Mouse (Mus musculus) forebrain, postnatal 0 days (tissue): ENCODE measurements around the gene Atxn7l1. TPM values are rescaled to one million over a fixed set of nuclear protein-coding genes. Genes with fewer than 3 reads are reported as not detected.
A peak's percentile ranks its signal among the peaks of the same experiment; 100 is the strongest.

Experiments
- ATAC-seq: fragments of 200-750 bp; cut with Nextera tagmentation; 2 replicates; pipeline ENCODE4 v1.8.0; 2017; ENCODE audit warnings: mild to moderate bottlenecking, moderate library complexity
- DNase-seq: peaks from one replicate; pipeline ENCODE4 v3.0.0-alpha.2; 2015
- H3K27ac ChIP-seq: fragments of 300-500 bp; sonication (generic); 2 replicates; pipeline ENCODE4 v1.5.1; 2014; ENCODE audit warnings: low read depth, mild to moderate bottlenecking, antibody characterized with exemption, low read length, moderate library complexity, mixed read lengths
- H3K27me3 ChIP-seq: fragments of 300-500 bp; sonication (generic); 2 replicates; pipeline ENCODE4 v1.6.1; 2014; ENCODE audit warnings: mild to moderate bottlenecking, low read length, mixed read lengths; ENCODE audit not compliant: insufficient read depth
- H3K36me3 ChIP-seq: fragments of 300-500 bp; sonication (generic); 2 replicates; pipeline ENCODE4 v1.6.1; 2014; ENCODE audit warnings: mild to moderate bottlenecking, moderate library complexity; ENCODE audit not compliant: insufficient read depth
- H3K4me1 ChIP-seq: fragments of 300-500 bp; sonication (generic); 2 replicates; pipeline ENCODE4 v1.6.1; 2014; ENCODE audit warnings: antibody characterized with exemption; ENCODE audit not compliant: insufficient read depth
- H3K4me2 ChIP-seq: fragments of 300-500 bp; sonication (generic); 2 replicates; pipeline ENCODE4 v1.6.1; 2014; ENCODE audit warnings: low read depth, mild to moderate bottlenecking, moderate library complexity
- H3K4me3 ChIP-seq: fragments of 300-500 bp; sonication (generic); 2 replicates; pipeline ENCODE4 v1.5.1; 2014; ENCODE audit warnings: low read depth, low read length, mixed read lengths
- H3K9ac ChIP-seq: fragments of 300-500 bp; sonication (generic); 2 replicates; pipeline ENCODE4 v1.6.1; 2014; ENCODE audit warnings: mild to moderate bottlenecking
- H3K9me3 ChIP-seq: fragments of 300-500 bp; sonication (generic); 2 replicates; pipeline ENCODE4 v1.6.1; 2016; ENCODE audit warnings: low read length
- CTCF ChIP-seq: sonication (generic); IDR thresholded peaks from 2 replicates; pipeline ENCODE4 v1.5.1; 2016; ENCODE audit warnings: antibody characterized with exemption, control low read depth, low read depth
- WGBS: fragments of 180-500 bp; shearing (Covaris S2); extraction: QIAGEN DNeasy Blood & Tissue Kit; methylation state at CpG from one replicate; pipeline ENCODE4 v1.1.7; 2014; 5-methylcytosine and 5-hydroxymethylcytosine counted together
- polyA plus RNA-seq: library from polyadenylated mRNA; unstranded; fragments of >200 nt; fragmentation: Nextera tagmentation; extraction: Ambion mirVana; gene quantifications from 2 replicates; pipeline ENCODE4 v1.2.1, GENCODE M21; 2015
- total RNA-seq: library from RNA; depleted of rRNA; stranded (reverse); fragments of >200 nt; gene quantifications from 2 replicates; pipeline ENCODE4 v1.2.3, GENCODE M21; 2014; rRNA removed

Atxn7l1 gene
- total and polyA plus RNA-seq, 2 experiments from 2014 or later, result 18.2 to 23.0 TPM

- H3K4me2 ChIP-seq, result no peak overlapping the region
- no peaks in the 10 kb centered on the region for H3K4me1 ChIP-seq
- no peak for TF ChIP-seq CTCF
- DNase-seq (no peak), ATAC-seq (peak; percentile 1; the same call in 1 of the 2 replicates)
- no peaks in the 10 kb centered on the region for H3K36me3 ChIP-seq
- H3K4me3 ChIP-seq, result no peak overlapping the region
- H3K27ac ChIP-seq, result no peak overlapping the region
- H3K27me3 ChIP-seq, result no peaks in the 10 kb centered on the region
- H3K9ac ChIP-seq, result no peak overlapping the region
- 46% methylated on average over 5 of the region's 5 CpGs for WGBS
- no peaks in the 10 kb centered on the region for H3K9me3 ChIP-seq
Measured at GRCm38 (mm10) chr12:33404996-33405395, 257.5 kb downstream of the Atxn7l1 start.

GRCm38 (mm10) chr12:33405398-33406026 lies 258.0 kb downstream of the Atxn7l1 start:
- no peaks in the 10 kb centered on the region for H3K9me3 ChIP-seq
- no peaks in the 10 kb centered on the region for H3K27me3 ChIP-seq
- DNase-seq (no peak), ATAC-seq (peak; percentile 36; the same call in 1 of the 2 replicates)
- H3K27ac ChIP-seq, result no peak overlapping the region
- no peak overlapping the region for H3K4me2 ChIP-seq
- no peak overlapping the region for H3K4me3 ChIP-seq
- 42% methylated on average over 6 of the region's 6 CpGs for WGBS
- no peaks in the 10 kb centered on the region for H3K36me3 ChIP-seq
- TF ChIP-seq CTCF, result no peak
- H3K9ac ChIP-seq, result no peak overlapping the region
- no peaks in the 10 kb centered on the region for H3K4me1 ChIP-seq

GRCm38 (mm10) chr12:33411580-33412151 lies 264.2 kb downstream of the Atxn7l1 start:
- H3K4me2 ChIP-seq, result no peak overlapping the region
- H3K9me3 ChIP-seq, result no peaks in the 10 kb centered on the region
- WGBS, result 55% methylated on average over 6 of the region's 6 CpGs
- H3K4me1 ChIP-seq, result no peaks in the 10 kb centered on the region
- ATAC-seq (0 out of 2 replicates have a peak, but pooled peaks have one; percentile 34), DNase-seq (peak; percentile 27)
- H3K4me3 ChIP-seq, result no peak overlapping the region
- H3K27ac ChIP-seq, result no peak overlapping the region
- no peaks in the 10 kb centered on the region for H3K36me3 ChIP-seq
- H3K27me3 ChIP-seq, result no peaks in the 10 kb centered on the region
- peak; percentile 66 for TF ChIP-seq CTCF
- H3K9ac ChIP-seq, result no peak overlapping the region

Other genes with a start within 250 kb of the Atxn7l1 start
- 18.5 and 21.3 TPM in 2 replicates for gene Sypl, start 193.8 kb upstream of the Atxn7l1 start, total RNA-seq
- gene Sypl, start 193.8 kb upstream of the Atxn7l1 start, polyA plus RNA-seq, result 35.2 and 40.1 TPM in 2 replicates
- gene Cdhr3, start 54.8 kb upstream of the Atxn7l1 start, total RNA-seq, result 0.54 and 0.81 TPM in 2 replicates
- 0.62 and 0.85 TPM in 2 replicates for gene Cdhr3, start 54.8 kb upstream of the Atxn7l1 start, polyA plus RNA-seq
- 2.8 and 3.3 TPM in 2 replicates for gene Efcab10, start 247.2 kb downstream of the Atxn7l1 start, total RNA-seq
- gene Efcab10, start 247.2 kb downstream of the Atxn7l1 start, polyA plus RNA-seq, result 5.8 and 7.1 TPM in 2 replicates